Mouse (Mus musculus): ENCODE results near the gene Shroom1.

Gene Shroom1

GRCm38 (mm10) chr11:53481088-53481730 lies 24.2 kb downstream of the Shroom1 start:
- DNase-seq: no peak

- no peak for DNase-seq
These were observed 26.3 kb downstream of the Shroom1 start for GRCm38 (mm10) chr11:53483159-53483891.

GRCm38 (mm10) chr11:53485719-53486118 lies 28.7 kb downstream of the Shroom1 start:
- no peak for DNase-seq

GRCm38 (mm10) chr11:53486351-53486750 lies 29.3 kb downstream of the Shroom1 start:
- no peak for DNase-seq

GRCm38 (mm10) chr11:53486822-53487594 lies 30.0 kb downstream of the Shroom1 start:
- no peak for DNase-seq

GRCm38 (mm10) chr11:53489007-53489406 lies 32.0 kb downstream of the Shroom1 start:
- no peak for DNase-seq

- DNase-seq: no peak
These were observed 32.4 kb downstream of the Shroom1 start for GRCm38 (mm10) chr11:53489421-53489820.

GRCm38 (mm10) chr11:53491954-53492401 lies 35.0 kb downstream of the Shroom1 start:
- DNase-seq: peak; percentile 80

- DNase-seq: peak; percentile 66
These were observed 36.4 kb downstream of the Shroom1 start for GRCm38 (mm10) chr11:53493243-53493955.

GRCm38 (mm10) chr11:53495417-53495816 lies 38.4 kb downstream of the Shroom1 start:
- DNase-seq: no peak

GRCm38 (mm10) chr11:53496946-53497345 lies 39.9 kb downstream of the Shroom1 start:
- DNase-seq: no peak

GRCm38 (mm10) chr11:53500569-53500968 lies 43.6 kb downstream of the Shroom1 start:
- peak; percentile 64 for DNase-seq

- no peak for DNase-seq
These were observed 45.2 kb downstream of the Shroom1 start for GRCm38 (mm10) chr11:53502039-53502765.

GRCm38 (mm10) chr11:53503738-53504137 lies 46.7 kb downstream of the Shroom1 start:
- no peak for DNase-seq

GRCm38 (mm10) chr11:53504376-53504775 lies 47.4 kb downstream of the Shroom1 start:
- no peak for DNase-seq

- DNase-seq: no peak
These were observed 48.1 kb downstream of the Shroom1 start for GRCm38 (mm10) chr11:53505026-53505663.

- no peak for DNase-seq
These were observed 50.2 kb downstream of the Shroom1 start for GRCm38 (mm10) chr11:53507098-53507805.

- no peak for DNase-seq
These were observed 51.1 kb downstream of the Shroom1 start for GRCm38 (mm10) chr11:53508152-53508551.

- no peak for DNase-seq
These were observed 51.6 kb downstream of the Shroom1 start for GRCm38 (mm10) chr11:53508591-53508990.

GRCm38 (mm10) chr11:53510351-53510750 lies 53.3 kb downstream of the Shroom1 start:
- no peak for DNase-seq

Measured in embryo, embryonic 11 days (tissue).